Mouse (Mus musculus): ENCODE measurements around the gene Tmem130. TPM values are rescaled to one million over a fixed set of nuclear protein-coding genes. Genes with fewer than 3 reads are reported as not detected.

Gene Tmem130
- polyA plus RNA-seq, 1 experiment: 21.9 TPM

- no peak overlapping the region for H3K4me3 ChIP-seq (ENCODE audit: control insufficient read depth, low read depth, low read length)
- H3K27ac ChIP-seq (ENCODE audit: control insufficient read depth, insufficient read depth, low read depth, low read length): no peak overlapping the region
- peaks cover 3% of the 10 kb centered on the region for H3K4me1 ChIP-seq (ENCODE audit: control insufficient read depth, insufficient read depth, low read length)
- H3K36me3 ChIP-seq (ENCODE audit: control insufficient read depth, insufficient read depth, low read length): no peaks in the 10 kb centered on the region
- no peak for TF ChIP-seq POLR2A (IDR thresholded peaks at IDR 0.05; ENCODE audit: control insufficient read depth, low read depth, low read length)
- peak; percentile 16; the same call in 1 of the 2 replicates for TF ChIP-seq CTCF (IDR thresholded peaks at IDR 0.05; ENCODE audit: control insufficient read depth, insufficient read depth, insufficient replicate concordance, low read depth, low read length)
- no peaks in the 10 kb centered on the region for H3K27me3 ChIP-seq (ENCODE audit: control insufficient read depth, insufficient read depth, low read length)
Measured at GRCm38 (mm10) chr5:144733953-144734352, 27.7 kb downstream of the Tmem130 start.

GRCm38 (mm10) chr5:144729216-144729615, 32.4 kb downstream of the Tmem130 start:
- no peak overlapping the region for H3K27ac ChIP-seq (ENCODE audit: control insufficient read depth, insufficient read depth, low read depth, low read length)
- TF ChIP-seq POLR2A (IDR thresholded peaks at IDR 0.05; ENCODE audit: control insufficient read depth, low read depth, low read length): no peak
- TF ChIP-seq CTCF (IDR thresholded peaks at IDR 0.05; ENCODE audit: control insufficient read depth, insufficient read depth, insufficient replicate concordance, low read depth, low read length): no peak
- no peaks in the 10 kb centered on the region for H3K36me3 ChIP-seq (ENCODE audit: control insufficient read depth, insufficient read depth, low read length)
- H3K27me3 ChIP-seq (ENCODE audit: control insufficient read depth, insufficient read depth, low read length): no peaks in the 10 kb centered on the region
- H3K4me3 ChIP-seq (ENCODE audit: control insufficient read depth, low read depth, low read length): no peak overlapping the region
- peaks cover 3% of the 10 kb centered on the region for H3K4me1 ChIP-seq (ENCODE audit: control insufficient read depth, insufficient read depth, low read length)

- no peak overlapping the region for H3K4me3 ChIP-seq (ENCODE audit: control insufficient read depth, low read depth, low read length)
- no peaks in the 10 kb centered on the region for H3K36me3 ChIP-seq (ENCODE audit: control insufficient read depth, insufficient read depth, low read length)
- TF ChIP-seq CTCF (IDR thresholded peaks at IDR 0.05; ENCODE audit: control insufficient read depth, insufficient read depth, insufficient replicate concordance, low read depth, low read length) (no peak), POLR2A (IDR thresholded peaks at IDR 0.05; ENCODE audit: control insufficient read depth, low read depth, low read length) (no peak)
- no peaks in the 10 kb centered on the region for H3K27me3 ChIP-seq (ENCODE audit: control insufficient read depth, insufficient read depth, low read length)
- peaks cover 3% of the 10 kb centered on the region for H3K4me1 ChIP-seq (ENCODE audit: control insufficient read depth, insufficient read depth, low read length)
- no peak overlapping the region for H3K27ac ChIP-seq (ENCODE audit: control insufficient read depth, insufficient read depth, low read depth, low read length)
Measured at GRCm38 (mm10) chr5:144728237-144728636, 33.4 kb downstream of the Tmem130 start.

- H3K36me3 ChIP-seq (ENCODE audit: control insufficient read depth, insufficient read depth, low read length): no peaks in the 10 kb centered on the region
- H3K4me3 ChIP-seq (ENCODE audit: control insufficient read depth, low read depth, low read length): no peak overlapping the region
- peaks cover 3% of the 10 kb centered on the region for H3K4me1 ChIP-seq (ENCODE audit: control insufficient read depth, insufficient read depth, low read length)
- peak; percentile 89 for TF ChIP-seq CTCF (IDR thresholded peaks at IDR 0.05; ENCODE audit: control insufficient read depth, insufficient read depth, insufficient replicate concordance, low read depth, low read length)
- no peak for TF ChIP-seq POLR2A (IDR thresholded peaks at IDR 0.05; ENCODE audit: control insufficient read depth, low read depth, low read length)
- no peak overlapping the region for H3K27ac ChIP-seq (ENCODE audit: control insufficient read depth, insufficient read depth, low read depth, low read length)
- H3K27me3 ChIP-seq (ENCODE audit: control insufficient read depth, insufficient read depth, low read length): no peaks in the 10 kb centered on the region
Measured at GRCm38 (mm10) chr5:144727119-144727518, 34.5 kb downstream of the Tmem130 start.

GRCm38 (mm10) chr5:144725554-144725953, 36.1 kb downstream of the Tmem130 start:
- Histone ChIP-seq H3K36me3 (ENCODE audit: control insufficient read depth, insufficient read depth, low read length) (no peaks in the 10 kb centered on the region), H3K27me3 (ENCODE audit: control insufficient read depth, insufficient read depth, low read length) (no peaks in the 10 kb centered on the region), H3K4me1 (ENCODE audit: control insufficient read depth, insufficient read depth, low read length) (peaks cover 3% of the 10 kb centered on the region), H3K4me3 (ENCODE audit: control insufficient read depth, low read depth, low read length) (no peak overlapping the region), H3K27ac (ENCODE audit: control insufficient read depth, insufficient read depth, low read depth, low read length) (no peak overlapping the region)
- TF ChIP-seq POLR2A (IDR thresholded peaks at IDR 0.05; ENCODE audit: control insufficient read depth, low read depth, low read length) (no peak), CTCF (IDR thresholded peaks at IDR 0.05; ENCODE audit: control insufficient read depth, insufficient read depth, insufficient replicate concordance, low read depth, low read length) (peak; percentile 69; the same call in 1 of the 2 replicates)

- H3K27ac ChIP-seq (ENCODE audit: control insufficient read depth, insufficient read depth, low read depth, low read length): no peak overlapping the region
- no peaks in the 10 kb centered on the region for H3K27me3 ChIP-seq (ENCODE audit: control insufficient read depth, insufficient read depth, low read length)
- no peaks in the 10 kb centered on the region for H3K36me3 ChIP-seq (ENCODE audit: control insufficient read depth, insufficient read depth, low read length)
- no peak for TF ChIP-seq CTCF (IDR thresholded peaks at IDR 0.05; ENCODE audit: control insufficient read depth, insufficient read depth, insufficient replicate concordance, low read depth, low read length)
- no peak for TF ChIP-seq POLR2A (IDR thresholded peaks at IDR 0.05; ENCODE audit: control insufficient read depth, low read depth, low read length)
- no peak overlapping the region for H3K4me3 ChIP-seq (ENCODE audit: control insufficient read depth, low read depth, low read length)
- peaks cover 3% of the 10 kb centered on the region for H3K4me1 ChIP-seq (ENCODE audit: control insufficient read depth, insufficient read depth, low read length)
Measured at GRCm38 (mm10) chr5:144724926-144725325, 36.7 kb downstream of the Tmem130 start.

- no peak for TF ChIP-seq POLR2A (IDR thresholded peaks at IDR 0.05; ENCODE audit: control insufficient read depth, low read depth, low read length)
- TF ChIP-seq CTCF (IDR thresholded peaks at IDR 0.05; ENCODE audit: control insufficient read depth, insufficient read depth, insufficient replicate concordance, low read depth, low read length): no peak
- no peak overlapping the region for H3K27ac ChIP-seq (ENCODE audit: control insufficient read depth, insufficient read depth, low read depth, low read length)
Measured at GRCm38 (mm10) chr5:144720281-144720680, 41.3 kb downstream of the Tmem130 start.

DNA sequence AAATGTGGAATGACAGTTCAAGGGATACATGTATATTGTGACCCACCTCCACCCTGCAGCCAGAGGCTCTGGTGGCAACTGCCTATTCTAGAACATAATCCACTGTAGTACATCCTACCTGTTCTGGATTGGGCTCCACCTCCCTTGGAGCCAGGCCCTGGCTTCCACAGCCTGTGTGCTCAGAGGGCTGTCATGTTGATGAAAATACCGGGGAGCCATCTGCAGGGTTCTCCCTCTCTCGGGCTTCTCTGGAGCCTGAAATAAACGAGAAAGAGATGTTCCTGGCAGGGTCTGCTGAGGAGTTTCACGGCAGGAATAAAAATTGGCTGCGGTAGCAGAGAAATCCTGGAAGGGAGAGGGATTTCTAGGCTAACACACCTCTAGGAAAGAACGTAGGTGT, 41.8 kb downstream of the Tmem130 start:
- no peaks in the 10 kb centered on the region for H3K4me1 ChIP-seq (ENCODE audit: control insufficient read depth, insufficient read depth, low read length)
- H3K27me3 ChIP-seq (ENCODE audit: control insufficient read depth, insufficient read depth, low read length): no peaks in the 10 kb centered on the region
- no peak overlapping the region for H3K27ac ChIP-seq (ENCODE audit: control insufficient read depth, insufficient read depth, low read depth, low read length)
- TF ChIP-seq POLR2A (IDR thresholded peaks at IDR 0.05; ENCODE audit: control insufficient read depth, low read depth, low read length): no peak
- no peaks in the 10 kb centered on the region for H3K36me3 ChIP-seq (ENCODE audit: control insufficient read depth, insufficient read depth, low read length)
- no peak overlapping the region for H3K4me3 ChIP-seq (ENCODE audit: control insufficient read depth, low read depth, low read length)

More at GRCm38 (mm10) chr5:144720281-144720680, 41.3 kb downstream of the Tmem130 start:
- Histone ChIP-seq H3K4me3 (ENCODE audit: control insufficient read depth, low read depth, low read length) (no peak overlapping the region), H3K36me3 (ENCODE audit: control insufficient read depth, insufficient read depth, low read length) (no peaks in the 10 kb centered on the region), H3K27me3 (ENCODE audit: control insufficient read depth, insufficient read depth, low read length) (no peaks in the 10 kb centered on the region), H3K4me1 (ENCODE audit: control insufficient read depth, insufficient read depth, low read length) (no peaks in the 10 kb centered on the region)
